Mouse (Mus musculus) G1E (cell line): ENCODE measurements around the gene Jag2. TPM values are rescaled to one million over a fixed set of nuclear protein-coding genes. Genes with fewer than 3 reads are reported as not detected.

Source experiments
- ATAC-seq: 2 replicates; pipeline ENCODE4 v1.8.0; 2016; ENCODE audit warnings: mild to moderate bottlenecking; ENCODE audit not compliant: insufficient number of reproducible peaks, poor library complexity, low FRiP score, severe bottlenecking; ENCODE audit errors: extremely low read depth
- DNase-seq: peaks from one replicate; pipeline ENCODE4 v3.0.0; 2012; ENCODE audit warnings: low spot score
- H3K27me3 ChIP-seq: 2 replicates; pipeline ENCODE4 v1.6.1; 2012; ENCODE audit warnings: mild to moderate bottlenecking, low read length, inconsistent platforms; ENCODE audit not compliant: insufficient read depth
- H3K36me3 ChIP-seq: replicated peaks from 2 replicates; pipeline ENCODE3; 2012; ENCODE audit warnings: mild to moderate bottlenecking, inconsistent platforms
- H3K4me1 ChIP-seq: 2 replicates; pipeline ENCODE4 v1.6.1; 2012; ENCODE audit warnings: low read depth, low read length, inconsistent platforms, mixed read lengths; ENCODE audit not compliant: insufficient read depth
- H3K4me3 ChIP-seq: 2 replicates; pipeline ENCODE4 v1.5.1; 2012; ENCODE audit warnings: low read depth, mild to moderate bottlenecking, inconsistent platforms, low read length, moderate library complexity, mixed read lengths
- H3K9me3 ChIP-seq: replicated peaks from 2 replicates; pipeline ENCODE4 v1.6.1; 2012; ENCODE audit warnings: inconsistent platforms
- CTCF ChIP-seq: IDR thresholded peaks from 2 replicates; pipeline ENCODE4 v1.5.1; 2012; ENCODE audit warnings: low read depth, low read length, inconsistent platforms, mixed read lengths
- GATA1 ChIP-seq: IDR thresholded peaks from 2 replicates; pipeline ENCODE4 v1.6.1; 2012; ENCODE audit warnings: borderline replicate concordance, low read length, inconsistent platforms, mixed read lengths
- GATA2 ChIP-seq: IDR thresholded peaks from 2 replicates; pipeline ENCODE4 v1.6.1; 2012; ENCODE audit warnings: low read depth, low read length, inconsistent platforms, borderline replicate concordance
- POLR2AphosphoS5 ChIP-seq: IDR thresholded peaks from 2 replicates; pipeline ENCODE4 v1.6.1; 2012; ENCODE audit warnings: low read depth, low read length, inconsistent platforms; ENCODE audit not compliant: insufficient replicate concordance
- TAL1 ChIP-seq: conservative IDR thresholded peaks from 2 replicates; pipeline ENCODE4 v1.6.1; 2012; ENCODE audit warnings: low read depth, low read length, inconsistent platforms, mixed read lengths
- polyA plus RNA-seq: library from polyadenylated mRNA; stranded (reverse); fragments of >175 nt; gene quantifications from 2 replicates; pipeline ENCODE4 v1.2.3, GENCODE M21; 2012
- total RNA-seq, 2 experiments: library from RNA; stranded (forward) in 1 of 2; stranded (reverse) in 1 of 2; fragments of 200-1000 nt in 1 of 2; fragments of >200 nt in 1 of 2; fragmentation: Nextera tagmentation in 1 of 2; gene quantifications; 2 replicates each; pipeline ENCODE4 v1.2.3; 2014 to 2017

Jag2 gene
- total and polyA plus RNA-seq, 3 experiments = 0.44 to 1.8 (median 0.60) TPM

DNA sequence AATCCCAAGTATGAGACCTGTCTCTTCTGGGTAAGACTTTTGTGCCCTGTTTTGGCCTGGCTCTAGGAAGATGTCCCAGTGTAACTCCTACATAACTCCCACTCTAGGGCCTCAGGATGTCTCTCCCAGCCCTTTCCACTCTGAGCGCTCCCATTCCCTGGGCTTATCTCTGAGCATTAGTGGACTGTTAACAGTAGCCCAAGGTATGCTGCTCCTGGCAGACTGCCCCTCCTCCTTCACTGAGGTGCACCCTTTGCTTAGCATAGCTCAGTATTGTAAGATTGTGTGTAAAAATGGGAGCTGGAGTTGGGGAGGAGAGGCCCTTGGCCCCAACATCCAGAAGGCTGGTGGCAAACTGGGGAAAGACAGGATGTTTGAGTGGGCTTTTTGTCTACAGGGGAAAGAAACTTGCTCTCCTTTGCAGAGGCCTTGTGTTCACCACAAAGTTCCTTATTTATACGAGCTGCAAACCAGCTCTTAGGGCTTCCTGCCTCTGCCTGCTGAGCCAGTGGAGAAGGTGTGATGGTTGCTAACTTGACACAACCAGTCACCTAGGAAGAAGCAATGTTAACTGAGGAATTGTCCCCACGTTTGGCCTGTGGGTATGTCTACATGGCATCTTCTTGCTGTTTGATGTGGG is 23.5 kb upstream of the Jag2 start:
- peaks cover 30% of the 10 kb centered on the region for H3K4me1 ChIP-seq
- no peaks in the 10 kb centered on the region for H3K9me3 ChIP-seq
- H3K36me3 ChIP-seq = peaks cover 37% of the 10 kb centered on the region
- no peak for TF ChIP-seq TAL1
- no peak for TF ChIP-seq POLR2AphosphoS5
- no peak for TF ChIP-seq GATA2
- TF ChIP-seq GATA1 = no peak
- TF ChIP-seq CTCF = no peak
- peaks cover 45% of the 10 kb centered on the region for H3K27me3 ChIP-seq
- no peak for DNase-seq
- ATAC-seq = no peak
- no peak overlapping the region for H3K4me3 ChIP-seq

DNA sequence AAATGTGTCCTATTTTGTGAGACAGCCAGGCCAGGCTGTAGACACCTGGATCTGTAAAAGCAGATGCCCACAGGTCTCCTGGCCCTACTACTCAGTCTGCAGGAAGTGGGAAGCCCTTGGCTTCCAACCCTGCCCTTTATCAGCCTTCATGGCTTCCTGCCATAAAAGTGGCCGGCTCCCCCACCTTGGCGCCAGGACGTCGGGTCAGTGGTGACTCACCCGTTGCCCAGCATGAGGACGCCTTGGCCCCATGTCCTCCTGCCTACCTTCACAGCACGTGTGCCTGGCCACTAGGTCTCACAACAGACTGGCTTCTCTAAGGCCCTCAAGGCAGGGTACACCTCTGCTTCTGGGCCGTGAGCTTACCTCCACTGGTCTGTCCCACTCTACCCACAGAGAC is 22.9 kb upstream of the Jag2 start:
- Histone ChIP-seq H3K27me3 (peaks cover 51% of the 10 kb centered on the region), H3K9me3 (no peaks in the 10 kb centered on the region), H3K4me3 (no peak overlapping the region), H3K36me3 (peaks cover 31% of the 10 kb centered on the region), H3K4me1 (peaks cover 30% of the 10 kb centered on the region)
- DNase-seq = no peak
- ATAC-seq = no peak
- TF ChIP-seq GATA2 (no peak), POLR2AphosphoS5 (no peak), TAL1 (no peak; the same call in 1 of the 2 replicates), CTCF (no peak), GATA1 (no peak)

DNA sequence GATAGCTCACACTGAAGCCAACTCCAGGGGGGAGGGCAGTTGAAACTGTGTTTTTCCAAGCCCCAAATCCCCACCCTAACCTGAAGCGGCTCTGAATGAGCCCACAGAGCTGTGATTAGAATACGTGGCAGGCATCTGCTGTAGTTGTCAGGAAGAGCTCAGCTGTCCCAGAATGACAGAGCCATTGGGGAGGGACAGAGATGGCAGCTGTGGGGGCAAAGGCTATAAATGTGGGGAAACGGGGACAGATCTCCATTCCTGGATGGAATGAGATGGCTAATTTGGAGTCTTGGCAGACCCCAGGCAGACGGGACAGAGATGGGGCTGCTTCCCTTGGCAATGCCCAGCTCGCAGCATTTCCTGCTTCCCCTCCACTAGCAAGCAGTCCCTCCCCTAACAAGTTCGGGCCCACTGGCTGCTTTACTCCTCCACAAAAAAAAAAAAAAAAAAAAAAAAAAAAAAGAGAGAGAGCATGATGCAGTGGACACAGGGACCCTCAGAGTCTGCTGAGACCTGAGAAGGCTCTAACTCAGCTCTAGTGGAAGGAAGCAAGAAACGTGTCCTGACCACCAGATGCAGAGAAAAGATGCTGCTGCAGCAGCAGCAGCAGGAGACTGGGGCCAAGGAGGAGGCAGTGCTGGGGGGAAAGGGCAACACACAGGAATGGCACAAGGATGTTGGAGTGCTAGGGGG is 21.7 kb upstream of the Jag2 start:
- H3K4me1 ChIP-seq = peaks cover 32% of the 10 kb centered on the region
- TF ChIP-seq GATA1 = no peak
- no peak for TF ChIP-seq CTCF
- TF ChIP-seq GATA2 = no peak
- TF ChIP-seq POLR2AphosphoS5 = no peak
- no peak for TF ChIP-seq TAL1
- H3K27me3 ChIP-seq = peaks cover 62% of the 10 kb centered on the region
- peaks cover 19% of the 10 kb centered on the region for H3K36me3 ChIP-seq
- ATAC-seq (no peak), DNase-seq (no peak)
- no peaks in the 10 kb centered on the region for H3K9me3 ChIP-seq
- H3K4me3 ChIP-seq = no peak overlapping the region

DNA sequence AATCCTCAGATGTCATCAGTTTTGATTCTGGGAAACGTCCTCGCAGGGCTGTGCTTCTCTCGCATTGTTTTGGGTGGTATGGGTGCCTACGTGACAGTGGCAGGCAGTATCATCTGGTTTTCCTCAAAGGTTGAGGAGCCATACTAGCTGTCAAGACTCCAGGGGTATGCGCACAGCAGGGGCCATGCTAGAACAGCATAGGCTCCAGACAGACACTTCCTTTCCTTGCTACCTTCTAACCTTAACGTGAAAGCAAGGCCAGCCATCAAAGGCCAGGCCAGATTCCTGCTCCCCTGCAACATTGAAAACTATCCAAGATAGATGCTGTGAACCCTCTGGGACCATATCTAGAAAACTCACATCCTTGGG is 21.2 kb upstream of the Jag2 start:
- Histone ChIP-seq H3K4me3 (peak overlapping the region; percentile 70; the same call in 1 of the 2 replicates), H3K9me3 (no peaks in the 10 kb centered on the region), H3K4me1 (peaks cover 29% of the 10 kb centered on the region), H3K27me3 (peaks cover 65% of the 10 kb centered on the region), H3K36me3 (peaks cover 14% of the 10 kb centered on the region)
- no peak for TF ChIP-seq CTCF
- no peak for TF ChIP-seq GATA2
- no peak for TF ChIP-seq GATA1
- no peak for TF ChIP-seq POLR2AphosphoS5
- no peak for TF ChIP-seq TAL1
- no peak for ATAC-seq
- no peak for DNase-seq

DNA sequence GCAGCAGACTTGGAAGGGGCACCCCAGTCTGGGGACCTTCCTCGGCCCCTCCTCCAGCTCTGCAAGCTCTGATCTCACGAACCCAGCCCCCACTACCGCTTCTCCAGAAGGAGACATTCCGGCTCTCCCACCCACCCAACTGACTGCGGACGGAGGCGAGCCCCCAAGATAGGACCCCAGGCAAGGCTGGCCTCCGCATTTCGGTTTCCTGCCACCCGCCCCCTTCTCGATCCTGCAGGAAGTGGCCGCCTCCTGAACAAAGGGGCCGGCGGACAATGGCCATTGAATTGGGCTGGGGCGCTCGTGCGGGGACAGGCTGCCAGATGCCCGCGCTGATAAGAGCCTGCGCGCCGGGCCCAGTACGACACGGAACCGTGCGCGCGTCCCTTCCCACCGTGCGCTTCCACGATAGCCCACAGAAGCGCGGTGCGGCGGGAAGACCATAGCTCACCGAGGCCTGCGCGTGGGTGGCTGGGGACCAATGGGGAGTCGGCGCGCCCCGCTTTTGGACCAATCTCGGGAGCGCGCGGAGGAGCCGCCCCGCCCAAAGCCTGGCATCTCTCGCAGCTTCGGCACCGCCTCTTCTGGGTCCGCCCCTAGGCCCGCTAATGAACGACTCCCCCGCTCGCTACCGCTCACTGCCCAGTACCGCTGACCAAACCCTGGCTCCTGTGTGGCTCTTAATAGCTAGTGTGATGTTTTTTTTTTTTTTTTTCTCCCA is 20.6 kb upstream of the Jag2 start:
- DNase-seq = peak; percentile 97
- peaks cover 10% of the 10 kb centered on the region for H3K36me3 ChIP-seq
- H3K4me1 ChIP-seq = peaks cover 27% of the 10 kb centered on the region
- no peak for TF ChIP-seq CTCF
- TF ChIP-seq GATA2 = no peak
- no peak for TF ChIP-seq POLR2AphosphoS5
- TF ChIP-seq GATA1 = no peak
- no peak for TF ChIP-seq TAL1
- ATAC-seq = peak; percentile 82
- peak overlapping the region; percentile 70 for H3K4me3 ChIP-seq
- peaks cover 69% of the 10 kb centered on the region for H3K27me3 ChIP-seq
- no peaks in the 10 kb centered on the region for H3K9me3 ChIP-seq

DNA sequence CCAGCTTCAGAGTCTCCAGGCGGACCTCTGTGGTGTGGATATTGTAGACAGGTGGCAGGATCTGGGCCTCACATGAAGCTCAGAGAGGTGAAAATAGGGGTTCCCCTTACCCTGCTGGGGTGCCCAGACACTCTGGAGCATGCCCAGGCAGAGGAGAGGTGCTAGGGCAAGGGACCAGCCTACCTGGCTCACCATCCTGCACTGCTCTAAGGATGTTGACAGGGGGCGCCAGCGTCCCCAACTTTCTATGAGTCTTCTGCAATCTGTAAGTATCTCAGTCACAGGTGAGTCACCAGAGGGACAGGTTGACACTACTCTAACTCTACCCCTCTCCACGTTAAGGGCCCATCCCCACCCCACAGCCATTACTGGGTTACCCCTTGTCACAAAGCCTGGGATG is 17.7 kb upstream of the Jag2 start:
- DNase-seq (no peak), ATAC-seq (no peak)
- Histone ChIP-seq H3K36me3 (no peaks in the 10 kb centered on the region), H3K27me3 (peaks cover 68% of the 10 kb centered on the region), H3K4me3 (no peak overlapping the region), H3K9me3 (no peaks in the 10 kb centered on the region), H3K4me1 (peaks cover 32% of the 10 kb centered on the region)
- TF ChIP-seq POLR2AphosphoS5 = no peak
- TF ChIP-seq CTCF = peak; percentile 30; the same call in 1 of the 2 replicates
- TF ChIP-seq GATA2 = no peak
- no peak for TF ChIP-seq GATA1
- no peak for TF ChIP-seq TAL1
